Mouse (Mus musculus): ENCODE results near the gene Auts2. TPM values are rescaled to one million over a fixed set of nuclear protein-coding genes. Genes with fewer than 3 reads are reported as not detected.

Auts2 gene
- total and polyA plus RNA-seq, 3 experiments, result not detected

- Histone ChIP-seq H3K27me3 (replicated peaks) (no peaks in the 10 kb centered on the region), H3K36me3 (replicated peaks in 1 of 2; ENCODE audit: control insufficient read depth in 1 of 2, insufficient read depth in 1 of 2, low read length in 1 of 2) (no peaks in the 10 kb centered on the region), H3K9ac (ENCODE audit: insufficient read depth, low read depth) (no peak overlapping the region), H3K4me2 (ENCODE audit: insufficient read depth, low read depth, poor library complexity, severe bottlenecking) (no peak overlapping the region), H3K9me3 (replicated peaks; ENCODE audit: low read length) (peaks cover 76% of the 10 kb centered on the region), H3K27ac (ENCODE audit: insufficient read depth, low read depth) (no peak overlapping the region), H3K4me1 (ENCODE audit: control insufficient read depth in 1 of 2, insufficient read depth in 2 of 2) (no peaks in the 10 kb centered on the region), H3K4me3 (replicated peaks in 1 of 3; ENCODE audit: low read depth in 2 of 3, low read length in 2 of 3, poor library complexity in 1 of 3) (no peak overlapping the region), H3K79me2 (replicated peaks; ENCODE audit: control insufficient read depth, extremely low read depth, insufficient read depth, poor library complexity, severe bottlenecking) (no peaks in the 10 kb centered on the region)
- TF ChIP-seq MAFK (IDR thresholded peaks at IDR 0.05; ENCODE audit: insufficient replicate concordance, low read length) (no peak), KAT2A (IDR thresholded peaks at IDR 0.05; ENCODE audit: insufficient replicate concordance, low read length) (no peak), NELFE (IDR thresholded peaks at IDR 0.05; ENCODE audit: low read depth, low read length) (no peak)
- dilution Hi-C loops (cut with MboI; ENCODE audit: extremely low pct_ligation_motif_present, extremely low pct_unique_long_range_greater_than_20kb, low sequenced_read_pairs), result no loop called here
- no peak for DNase-seq (ENCODE audit: extremely low read depth)
- in situ Hi-C loops (cut with MboI; ENCODE audit: low pct_ligation_motif_present, low pct_unique_long_range_greater_than_20kb, low sequenced_read_pairs), result no loop called here
These were observed 985.4 kb downstream of the Auts2 start for GRCm38 (mm10) chr5:131557591-131558385.

- Histone ChIP-seq H3K9ac (ENCODE audit: insufficient read depth, low read depth) (no peak overlapping the region), H3K36me3 (replicated peaks in 1 of 2; ENCODE audit: control insufficient read depth in 1 of 2, insufficient read depth in 1 of 2, low read length in 1 of 2) (no peaks in the 10 kb centered on the region), H3K4me2 (ENCODE audit: insufficient read depth, low read depth, poor library complexity, severe bottlenecking) (no peak overlapping the region), H3K4me3 (replicated peaks in 1 of 3; ENCODE audit: low read depth in 2 of 3, low read length in 2 of 3, poor library complexity in 1 of 3) (no peak overlapping the region), H3K9me3 (replicated peaks; ENCODE audit: low read length) (peaks cover 88% of the 10 kb centered on the region), H3K27me3 (replicated peaks) (no peaks in the 10 kb centered on the region), H3K4me1 (ENCODE audit: control insufficient read depth in 1 of 2, insufficient read depth in 2 of 2) (no peaks in the 10 kb centered on the region), H3K79me2 (replicated peaks; ENCODE audit: control insufficient read depth, extremely low read depth, insufficient read depth, poor library complexity, severe bottlenecking) (no peaks in the 10 kb centered on the region), H3K27ac (ENCODE audit: insufficient read depth, low read depth) (no peak overlapping the region)
- in situ Hi-C loops (cut with MboI; ENCODE audit: low pct_ligation_motif_present, low pct_unique_long_range_greater_than_20kb, low sequenced_read_pairs) (no loop called here), dilution Hi-C loops (cut with MboI; ENCODE audit: extremely low pct_ligation_motif_present, extremely low pct_unique_long_range_greater_than_20kb, low sequenced_read_pairs) (no loop called here)
- DNase-seq (ENCODE audit: extremely low read depth), result no peak
- TF ChIP-seq MXI1 (IDR thresholded peaks at IDR 0.05; ENCODE audit: low read depth, low read length) (no peak), KAT2A (IDR thresholded peaks at IDR 0.05; ENCODE audit: insufficient replicate concordance, low read length) (no peak), BHLHE40 (IDR thresholded peaks at IDR 0.05; ENCODE audit: low read depth, low read length) (no peak), E2F4 (IDR thresholded peaks at IDR 0.05; ENCODE audit: insufficient replicate concordance, low read depth, low read length) (no peak), SMC3 (IDR thresholded peaks at IDR 0.05; ENCODE audit: low read depth, low read length) (no peak), MYC (IDR thresholded peaks at IDR 0.05; ENCODE audit: low read depth, low read length) (no peak), CTCF (conservative IDR thresholded peaks at IDR 0.05 in 1 of 2, IDR thresholded peaks at IDR 0.05 in 1 of 2; ENCODE audit: low read depth in 2 of 2, low read length in 2 of 2) (no peak), MAFK (IDR thresholded peaks at IDR 0.05; ENCODE audit: insufficient replicate concordance, low read length) (no peak)
These were observed 994.1 kb downstream of the Auts2 start for GRCm38 (mm10) chr5:131548932-131549563.

GRCm38 (mm10) chr5:131547926-131548325 lies 995.2 kb downstream of the Auts2 start:
- DNase-seq (ENCODE audit: extremely low read depth), result no peak

More at GRCm38 (mm10) chr5:131547926-131548325, 995.2 kb downstream of the Auts2 start:
- Histone ChIP-seq H3K27me3 (replicated peaks) (no peaks in the 10 kb centered on the region), H3K9me3 (replicated peaks; ENCODE audit: low read length) (peaks cover 89% of the 10 kb centered on the region), H3K27ac (ENCODE audit: insufficient read depth, low read depth) (no peak overlapping the region), H3K4me1 (ENCODE audit: control insufficient read depth in 1 of 2, insufficient read depth in 2 of 2) (no peaks in the 10 kb centered on the region), H3K36me3 (replicated peaks in 1 of 2; ENCODE audit: control insufficient read depth in 1 of 2, insufficient read depth in 1 of 2, low read length in 1 of 2) (no peaks in the 10 kb centered on the region), H3K4me2 (ENCODE audit: insufficient read depth, low read depth, poor library complexity, severe bottlenecking) (no peak overlapping the region), H3K4me3 (replicated peaks in 1 of 3; ENCODE audit: low read depth in 2 of 3, low read length in 2 of 3, poor library complexity in 1 of 3) (no peak overlapping the region), H3K9ac (ENCODE audit: insufficient read depth, low read depth) (no peak overlapping the region), H3K79me2 (replicated peaks; ENCODE audit: control insufficient read depth, extremely low read depth, insufficient read depth, poor library complexity, severe bottlenecking) (no peaks in the 10 kb centered on the region)
- dilution Hi-C loops (cut with MboI; ENCODE audit: extremely low pct_ligation_motif_present, extremely low pct_unique_long_range_greater_than_20kb, low sequenced_read_pairs), result no loop called here
- in situ Hi-C loops (cut with MboI; ENCODE audit: low pct_ligation_motif_present, low pct_unique_long_range_greater_than_20kb, low sequenced_read_pairs), result no loop called here
- TF ChIP-seq EP300 (IDR thresholded peaks at IDR 0.05; ENCODE audit: low read length) (no peak), POLR2A (IDR thresholded peaks at IDR 0.05; ENCODE audit: low read depth, low read length) (no peak), SIN3A (IDR thresholded peaks at IDR 0.05; ENCODE audit: low read length) (no peak), MAZ (IDR thresholded peaks at IDR 0.05; ENCODE audit: low read depth, low read length) (no peak), ETS1 (conservative IDR thresholded peaks at IDR 0.05; ENCODE audit: low read depth, low read length) (no peak), PAX5 (IDR thresholded peaks at IDR 0.05; ENCODE audit: low read length) (no peak), MAX (IDR thresholded peaks at IDR 0.05; ENCODE audit: low read length) (no peak), MXI1 (IDR thresholded peaks at IDR 0.05; ENCODE audit: low read depth, low read length) (no peak), NRF1 (IDR thresholded peaks at IDR 0.05; ENCODE audit: low read depth, low read length) (no peak), ZKSCAN1 (IDR thresholded peaks at IDR 0.05; ENCODE audit: borderline replicate concordance, low read depth, low read length) (no peak), TBP (conservative IDR thresholded peaks at IDR 0.05; ENCODE audit: low read depth, low read length) (no peak), JUND (conservative IDR thresholded peaks at IDR 0.05; ENCODE audit: low read depth, low read length) (no peak), UBTF (IDR thresholded peaks at IDR 0.05; ENCODE audit: low read depth, low read length) (no peak)

All from CH12.LX (cell line).